Mouse (Mus musculus): ENCODE results near the gene Syngr2. TPM values are rescaled to one million over a fixed set of nuclear protein-coding genes. Genes with fewer than 3 reads are reported as not detected.

The Syngr2 gene
- polyA plus RNA-seq (2015; fragmentation: Nextera tagmentation; extraction: Ambion mirVana): 14.6 and 16.5 TPM in 2 replicates

DNA sequence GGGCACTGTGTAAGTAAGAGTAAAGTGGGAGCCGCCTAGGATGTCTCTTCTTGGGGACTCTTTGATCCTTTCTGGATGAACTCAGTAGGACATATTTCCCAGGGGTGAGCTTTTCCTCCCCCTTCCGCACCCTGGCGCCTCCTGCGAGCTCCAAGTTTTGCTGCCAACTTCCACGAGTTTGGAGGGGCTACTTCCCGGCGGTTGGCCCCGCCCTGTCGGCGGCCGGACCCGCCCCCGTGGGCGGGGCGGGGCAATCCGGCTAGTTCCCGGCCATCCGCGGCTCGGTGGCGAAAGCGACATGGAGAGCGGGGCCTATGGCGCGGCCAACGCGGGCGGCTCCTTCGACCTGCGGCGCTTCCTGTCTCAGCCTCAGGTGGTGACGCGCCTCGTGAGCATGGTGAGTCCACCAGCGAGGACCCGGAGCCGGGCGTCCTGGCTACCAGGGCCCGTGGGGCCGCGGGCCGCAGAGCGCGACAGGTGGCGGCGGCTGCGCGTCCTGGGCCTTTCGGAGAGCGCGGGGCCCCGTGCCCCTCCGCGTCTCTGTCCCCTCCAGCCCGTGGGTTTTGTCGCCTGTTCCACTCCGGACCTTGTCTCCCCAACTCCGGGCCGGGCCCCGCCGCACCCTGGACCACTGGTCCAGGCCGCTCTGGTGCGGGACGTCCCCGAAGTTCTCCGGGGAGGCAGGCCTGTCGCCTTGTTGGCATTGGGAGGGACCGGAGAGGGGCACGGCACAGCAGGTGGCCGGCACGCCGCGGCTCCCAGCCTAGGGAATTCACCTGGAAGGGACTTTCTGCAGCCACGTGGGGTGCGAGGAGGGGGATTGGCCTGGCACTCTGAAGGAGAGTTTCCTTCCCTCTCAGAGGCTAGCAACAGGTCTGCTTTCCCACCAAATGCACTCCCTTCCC is at the start of gene Syngr2, which contains the start of gene Gm20708:
TSS of gene Syngr2 (plus strand) at position 262 of the 905 bp plus-strand sequence.
TSS of gene Gm20708 (plus strand) at position 262 of the 905 bp plus-strand sequence.
- Histone ChIP-seq H3K4me3 (peak within 1 kb of the TSS; percentile 56), H3K4me2 (peak within 1 kb of the TSS; percentile 90), H3K9me3 (no peaks in the 10 kb centered on the region), H3K36me3 (peaks cover 4% of the 10 kb centered on the region; the same call in 1 of the 2 replicates), H3K27me3 (peaks cover 25% of the 10 kb centered on the region), H3K4me1 (replicated peaks) (peaks cover 24% of the 10 kb centered on the region), H3K9ac (peak within 1 kb of the TSS; percentile 74), H3K27ac (no peak within 1 kb of the TSS)
- WGBS: under 1% methylated on average over 68 of the region's 75 CpGs
- ATAC-seq (ENCODE audit: low FRiP score): peak; percentile 57

DNA sequence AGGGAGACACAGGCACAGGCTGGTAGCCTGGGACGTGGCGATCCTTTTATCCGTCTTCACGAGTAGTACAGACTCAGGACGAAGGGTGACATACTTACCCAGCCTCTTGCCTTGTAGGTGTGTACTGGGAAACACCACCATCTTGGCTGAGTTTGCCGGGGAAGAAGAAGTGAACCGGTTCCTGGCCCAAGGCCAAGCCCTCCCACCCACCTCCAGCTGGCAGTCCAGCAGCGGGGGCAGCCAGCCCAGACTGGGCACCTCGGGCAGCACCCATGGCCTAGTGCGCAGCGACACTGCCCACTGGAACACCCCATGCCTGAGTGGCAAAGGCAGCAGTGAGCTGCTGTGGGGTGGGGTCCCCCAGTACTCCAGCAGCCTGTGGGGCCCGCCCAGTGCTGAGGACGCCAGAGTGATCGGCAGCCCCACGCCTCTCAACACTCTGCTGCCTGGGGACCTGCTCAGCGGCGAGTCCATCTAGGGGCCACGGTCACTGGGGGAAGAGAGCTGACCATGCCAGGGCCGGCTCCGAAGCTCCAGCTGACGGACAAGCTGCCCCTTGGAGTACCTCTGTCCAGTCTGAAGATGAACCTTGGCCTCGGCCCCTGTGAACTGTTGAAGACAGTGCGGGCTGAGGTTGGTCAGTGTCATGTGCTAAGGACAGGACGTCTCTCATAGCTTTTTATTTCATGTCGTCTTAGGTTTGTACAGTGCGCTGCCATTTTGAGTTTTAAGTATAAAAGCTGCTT is 48.9 kb upstream of the Syngr2 start:
- Histone ChIP-seq H3K27me3 (no peaks in the 10 kb centered on the region), H3K4me3 (no peak overlapping the region), H3K27ac (no peak overlapping the region), H3K9me3 (no peaks in the 10 kb centered on the region), H3K4me1 (replicated peaks) (no peaks in the 10 kb centered on the region), H3K4me2 (no peak overlapping the region), H3K9ac (no peak overlapping the region), H3K36me3 (peaks cover 96% of the 10 kb centered on the region)
- 90% methylated on average over 26 of the region's 26 CpGs for WGBS
- ATAC-seq (ENCODE audit: low FRiP score): no peak

DNA sequence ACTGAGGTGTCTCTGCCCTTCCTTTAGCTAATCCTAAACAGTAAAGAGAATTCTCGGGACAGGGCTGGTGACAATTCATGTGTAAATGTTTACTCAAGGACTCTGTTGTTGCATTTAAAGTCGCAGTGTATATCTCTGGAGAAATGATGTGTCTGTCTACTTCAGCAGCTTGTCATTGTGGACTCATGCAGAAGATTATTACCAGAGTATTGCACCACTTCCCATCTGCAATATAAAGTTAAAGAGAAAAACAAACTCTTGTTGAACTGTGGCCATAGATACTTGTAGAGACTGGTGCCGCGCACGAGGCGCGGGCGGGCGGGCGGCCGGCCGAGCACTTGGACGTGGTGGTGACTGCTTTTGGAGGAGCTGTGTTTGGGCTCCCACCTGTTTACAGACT is 47.7 kb upstream of the Syngr2 start:
- no peaks in the 10 kb centered on the region for H3K27me3 ChIP-seq
- WGBS: 90% methylated on average over 13 of the region's 13 CpGs
- H3K4me2 ChIP-seq: no peak overlapping the region
- no peaks in the 10 kb centered on the region for H3K4me1 ChIP-seq (replicated peaks)
- H3K9ac ChIP-seq: no peak overlapping the region
- H3K4me3 ChIP-seq: no peak overlapping the region
- H3K36me3 ChIP-seq: peaks cover 96% of the 10 kb centered on the region
- H3K9me3 ChIP-seq: no peaks in the 10 kb centered on the region
- no peak for ATAC-seq (ENCODE audit: low FRiP score)
- H3K27ac ChIP-seq: no peak overlapping the region

DNA sequence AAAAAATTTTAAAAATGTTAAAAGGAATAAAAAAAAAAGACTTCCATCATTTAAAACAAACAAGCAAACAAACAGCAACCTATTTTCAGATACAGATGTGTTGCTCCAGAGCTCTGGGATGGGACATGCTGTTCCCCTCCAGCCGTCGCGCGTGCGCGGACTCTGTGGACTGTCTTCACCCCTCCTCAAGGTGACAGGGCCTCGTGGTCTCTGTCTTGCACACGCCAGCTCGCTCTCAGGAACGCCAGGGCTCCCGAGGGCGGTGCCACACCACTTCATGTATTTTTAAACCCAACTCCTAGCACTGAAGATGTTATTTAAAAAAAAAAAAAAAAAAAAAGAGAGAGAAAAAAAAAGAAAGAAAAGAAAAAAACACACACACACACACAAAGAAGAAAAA is 47.2 kb upstream of the Syngr2 start:
- Histone ChIP-seq H3K4me3 (no peak overlapping the region), H3K4me2 (no peak overlapping the region), H3K9me3 (no peaks in the 10 kb centered on the region), H3K27me3 (no peaks in the 10 kb centered on the region), H3K27ac (no peak overlapping the region), H3K36me3 (peaks cover 92% of the 10 kb centered on the region), H3K9ac (no peak overlapping the region), H3K4me1 (replicated peaks) (no peaks in the 10 kb centered on the region)
- WGBS: 91% methylated on average over 12 of the region's 12 CpGs
- no peak for ATAC-seq (ENCODE audit: low FRiP score)

DNA sequence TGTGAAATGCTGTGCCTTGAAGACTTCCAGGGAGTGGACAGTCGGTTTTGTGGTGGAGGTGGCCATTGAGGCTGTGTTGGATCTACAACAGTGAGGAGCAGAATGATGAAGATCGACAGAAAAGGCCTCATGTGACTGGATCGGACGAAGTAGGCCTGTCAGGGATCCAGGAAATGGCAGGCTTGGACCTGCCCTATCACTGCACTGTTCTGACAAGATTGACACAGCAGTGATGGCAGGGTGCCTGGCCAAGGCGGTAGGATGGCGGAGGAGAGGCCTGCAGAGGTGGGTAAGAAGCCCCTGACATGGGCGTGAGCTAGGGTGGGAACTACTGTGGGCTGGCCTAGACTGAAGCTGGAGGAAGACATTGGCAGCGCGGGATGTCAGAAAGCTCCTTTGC is 45.1 kb upstream of the Syngr2 start:
- Histone ChIP-seq H3K9me3 (no peaks in the 10 kb centered on the region), H3K4me3 (no peak overlapping the region), H3K4me1 (replicated peaks) (peaks cover 7% of the 10 kb centered on the region), H3K36me3 (peaks cover 72% of the 10 kb centered on the region), H3K27ac (no peak overlapping the region), H3K27me3 (no peaks in the 10 kb centered on the region), H3K4me2 (no peak overlapping the region), H3K9ac (no peak overlapping the region)
- no peak for ATAC-seq (ENCODE audit: low FRiP score)
- WGBS: 90% methylated on average over 9 of the region's 9 CpGs

DNA sequence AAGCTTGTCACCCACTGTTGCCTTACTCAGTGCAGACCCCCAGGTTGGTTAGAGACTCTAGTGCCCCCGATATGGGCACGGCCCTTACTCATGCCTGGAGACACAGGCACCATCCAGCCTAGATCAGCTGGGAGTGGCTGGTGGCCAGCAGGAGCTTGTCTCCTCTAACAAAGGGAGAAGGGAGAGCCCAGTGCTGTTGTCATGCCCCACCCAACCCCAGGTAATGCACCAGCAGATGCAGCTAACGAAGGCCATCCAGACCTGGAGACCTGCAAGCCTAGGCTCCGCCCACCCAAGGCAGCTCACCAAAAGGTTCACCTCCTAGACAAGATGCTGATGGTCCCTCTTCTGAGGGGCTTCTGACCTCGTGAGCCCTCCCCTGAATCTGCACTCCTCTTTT is 44.1 kb upstream of the Syngr2 start:
- H3K9me3 ChIP-seq: no peaks in the 10 kb centered on the region
- WGBS: 86% methylated on average over 5 of the region's 5 CpGs
- H3K27me3 ChIP-seq: no peaks in the 10 kb centered on the region
- no peak overlapping the region for H3K27ac ChIP-seq
- H3K4me3 ChIP-seq: no peak overlapping the region
- ATAC-seq (ENCODE audit: low FRiP score): no peak
- H3K36me3 ChIP-seq: peaks cover 61% of the 10 kb centered on the region
- no peak overlapping the region for H3K4me2 ChIP-seq
- H3K4me1 ChIP-seq (replicated peaks): peaks cover 17% of the 10 kb centered on the region
- no peak overlapping the region for H3K9ac ChIP-seq

DNA sequence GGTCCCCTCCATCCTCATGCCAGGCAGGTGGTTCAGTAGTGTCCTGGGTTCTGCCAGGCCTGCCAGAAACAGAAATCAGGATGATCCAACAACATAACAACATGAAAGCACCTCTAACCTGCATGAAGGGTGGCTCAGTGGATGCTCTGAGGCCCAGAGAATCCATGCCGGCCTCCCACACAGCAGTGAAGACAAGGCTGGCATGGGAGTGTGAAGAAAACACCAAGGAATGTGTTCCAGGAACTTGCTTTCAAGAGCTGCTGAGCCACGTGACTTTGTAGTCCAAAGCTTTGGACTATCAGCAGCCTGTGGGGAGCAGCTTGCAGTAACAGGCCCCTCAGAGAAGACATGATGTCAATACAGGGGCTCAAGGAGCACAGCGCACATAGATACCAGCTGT is 43.2 kb upstream of the Syngr2 start:
- Histone ChIP-seq H3K27me3 (no peaks in the 10 kb centered on the region), H3K4me1 (replicated peaks) (peaks cover 19% of the 10 kb centered on the region), H3K4me3 (no peak overlapping the region), H3K4me2 (no peak overlapping the region), H3K9ac (no peak overlapping the region), H3K9me3 (no peaks in the 10 kb centered on the region), H3K27ac (no peak overlapping the region), H3K36me3 (peaks cover 52% of the 10 kb centered on the region)
- ATAC-seq (ENCODE audit: low FRiP score): no peak
- WGBS: 90% methylated on average over 3 of the region's 3 CpGs

DNA sequence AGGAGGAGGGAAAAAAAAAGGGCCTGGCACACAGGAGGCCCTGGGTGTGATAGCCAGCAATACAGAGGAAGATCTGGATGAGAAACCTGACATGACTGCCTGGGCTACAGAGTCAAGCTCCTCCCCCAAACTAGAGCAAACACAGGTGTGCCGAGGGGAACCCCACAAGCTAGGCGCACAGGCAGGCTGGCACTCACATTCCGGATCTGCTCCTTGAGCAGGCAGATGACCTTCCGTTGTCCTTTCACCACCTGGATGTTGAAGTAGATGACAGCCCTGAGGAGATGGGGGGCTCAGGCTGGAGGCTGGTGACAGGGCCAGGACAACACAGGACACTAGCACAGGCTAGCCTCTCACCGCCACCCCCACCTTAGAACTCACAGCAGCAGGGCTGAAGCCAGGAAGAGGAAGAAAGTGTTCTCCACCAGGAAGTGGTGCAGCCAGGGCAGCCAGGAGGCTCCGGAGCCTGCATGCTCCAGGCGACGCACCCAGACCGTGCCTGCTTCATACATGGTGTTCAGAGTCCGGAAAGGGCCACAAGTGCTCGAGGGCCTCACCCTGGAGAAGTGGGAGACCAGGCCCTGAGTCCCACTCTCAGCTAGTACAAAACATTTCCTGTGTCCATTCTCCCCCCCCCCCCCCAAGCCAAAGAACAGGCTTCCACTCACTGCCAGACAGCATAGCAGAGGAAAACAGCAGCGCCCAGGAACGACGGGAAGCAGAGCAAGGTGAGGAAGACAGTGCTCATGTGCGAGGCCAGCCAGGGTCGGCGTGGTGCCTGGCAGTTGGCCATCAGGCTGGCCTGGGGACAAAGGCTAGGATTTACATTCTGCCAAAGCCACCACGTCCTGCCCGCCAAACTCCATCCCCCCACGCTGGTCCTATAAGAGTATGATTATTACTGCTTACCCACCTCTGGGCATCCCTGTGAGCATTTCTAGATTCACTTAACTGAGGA is 40.5 kb upstream of the Syngr2 start:
- Histone ChIP-seq H3K4me1 (replicated peaks) (peaks cover 19% of the 10 kb centered on the region), H3K27me3 (no peaks in the 10 kb centered on the region), H3K9me3 (no peaks in the 10 kb centered on the region), H3K4me3 (no peak overlapping the region), H3K9ac (no peak overlapping the region), H3K4me2 (no peak overlapping the region), H3K27ac (peak overlapping the region; percentile 64), H3K36me3 (peaks cover 28% of the 10 kb centered on the region)
- 75% methylated on average over 20 of the region's 20 CpGs for WGBS
- no peak for ATAC-seq (ENCODE audit: low FRiP score)

DNA sequence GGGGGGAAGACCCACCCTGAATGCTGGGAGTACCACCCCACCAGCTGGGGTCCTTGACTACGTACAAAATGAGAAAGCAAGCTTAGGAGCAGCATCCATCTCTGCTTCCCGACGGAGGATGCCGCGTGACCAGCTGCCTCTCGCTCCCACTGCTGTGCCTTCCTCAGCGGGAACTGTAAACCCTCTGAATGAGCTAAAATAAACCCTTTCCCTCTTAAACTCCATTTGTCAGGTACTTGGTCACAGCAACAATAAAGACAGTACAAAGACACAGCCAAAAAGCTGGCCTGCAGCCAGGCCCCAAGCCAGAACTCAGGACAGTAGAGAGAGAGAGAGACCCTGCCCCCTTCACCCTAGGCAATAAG is 39.8 kb upstream of the Syngr2 start:
- Histone ChIP-seq H3K27me3 (no peaks in the 10 kb centered on the region), H3K9ac (no peak overlapping the region), H3K4me1 (replicated peaks) (peaks cover 19% of the 10 kb centered on the region), H3K36me3 (peaks cover 22% of the 10 kb centered on the region), H3K9me3 (no peaks in the 10 kb centered on the region), H3K4me2 (no peak overlapping the region), H3K27ac (peak overlapping the region; percentile 64), H3K4me3 (no peak overlapping the region)
- WGBS: 68% methylated on average over 7 of the region's 7 CpGs
- ATAC-seq (ENCODE audit: low FRiP score): no peak

DNA sequence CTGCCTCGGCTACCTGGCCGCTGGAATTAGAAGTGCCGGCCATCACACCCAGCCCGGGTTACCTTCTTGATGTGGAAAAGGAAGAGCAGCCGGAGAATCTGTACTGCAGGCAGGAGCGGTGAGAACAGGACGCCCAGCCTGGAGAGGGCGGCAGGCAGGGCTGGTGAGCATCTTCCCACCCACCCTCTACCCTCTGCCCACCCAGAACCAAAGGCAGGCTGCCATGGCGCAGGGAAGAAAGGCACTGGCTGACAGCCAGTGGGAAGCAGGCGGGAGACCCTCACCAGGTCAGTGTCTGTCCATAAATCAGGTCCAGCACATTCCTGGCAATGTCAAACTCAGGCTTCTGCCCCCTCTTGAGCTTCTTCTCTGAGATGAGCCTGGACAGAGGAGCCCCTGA is 39.1 kb upstream of the Syngr2 start:
- H3K36me3 ChIP-seq: peaks cover 14% of the 10 kb centered on the region
- no peak for ATAC-seq (ENCODE audit: low FRiP score)
- no peaks in the 10 kb centered on the region for H3K9me3 ChIP-seq
- 75% methylated on average over 10 of the region's 10 CpGs for WGBS
- peak overlapping the region; percentile 64 for H3K27ac ChIP-seq
- no peak overlapping the region for H3K4me3 ChIP-seq
- H3K9ac ChIP-seq: no peak overlapping the region
- H3K27me3 ChIP-seq: no peaks in the 10 kb centered on the region
- H3K4me2 ChIP-seq: no peak overlapping the region
- H3K4me1 ChIP-seq (replicated peaks): peaks cover 19% of the 10 kb centered on the region

DNA sequence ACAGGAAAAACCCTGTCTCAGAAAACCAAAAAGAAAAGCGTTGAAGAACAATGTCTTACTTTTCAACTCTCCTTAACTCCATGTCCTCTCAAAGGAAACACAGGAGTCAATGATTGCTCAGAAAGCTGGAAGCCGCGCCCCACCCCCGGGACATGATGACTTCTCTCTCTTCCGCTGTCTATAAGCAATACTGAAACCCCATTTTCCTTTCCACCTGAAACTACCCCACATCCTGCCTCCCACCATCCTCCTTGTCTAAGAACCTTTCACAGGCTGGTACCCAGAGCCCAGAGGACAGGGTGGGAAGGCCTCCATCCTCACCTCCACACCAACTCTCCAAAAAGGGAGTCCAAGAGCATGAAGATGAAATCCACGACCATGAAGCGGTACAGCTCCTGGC is 37.1 kb upstream of the Syngr2 start:
- H3K36me3 ChIP-seq: no peaks in the 10 kb centered on the region; the same call in 1 of the 2 replicates
- H3K27me3 ChIP-seq: no peaks in the 10 kb centered on the region
- ATAC-seq (ENCODE audit: low FRiP score): no peak
- H3K9me3 ChIP-seq: no peaks in the 10 kb centered on the region
- H3K27ac ChIP-seq: no peak overlapping the region
- H3K4me1 ChIP-seq (replicated peaks): peaks cover 19% of the 10 kb centered on the region
- H3K4me3 ChIP-seq: no peak overlapping the region
- H3K9ac ChIP-seq: no peak overlapping the region
- WGBS: 97% methylated on average over 7 of the region's 7 CpGs
- H3K4me2 ChIP-seq: no peak overlapping the region

DNA sequence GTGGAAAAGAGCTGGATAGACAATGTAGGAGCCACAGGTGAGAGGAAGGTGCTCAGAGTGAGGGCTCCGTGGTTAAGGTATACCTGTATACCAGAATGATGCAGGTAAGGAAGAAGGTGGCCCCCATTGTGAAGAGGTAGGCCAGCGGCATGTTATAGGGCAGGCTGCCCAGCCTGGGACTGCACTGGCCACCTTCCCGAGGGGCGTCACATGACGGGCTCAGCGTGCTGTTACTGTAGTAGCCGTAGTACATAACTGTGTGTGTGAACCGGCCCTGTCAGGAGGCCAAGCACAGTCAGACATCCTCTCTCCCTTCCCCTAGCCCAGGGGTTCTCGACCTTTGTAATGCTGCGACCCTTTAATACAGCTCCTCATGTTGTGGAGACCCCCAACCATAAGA is 34.5 kb upstream of the Syngr2 start:
- no peaks in the 10 kb centered on the region for H3K36me3 ChIP-seq
- peaks cover 10% of the 10 kb centered on the region for H3K27me3 ChIP-seq
- H3K4me3 ChIP-seq: no peak overlapping the region
- peaks cover 28% of the 10 kb centered on the region for H3K4me1 ChIP-seq (replicated peaks)
- no peaks in the 10 kb centered on the region for H3K9me3 ChIP-seq
- no peak overlapping the region for H3K27ac ChIP-seq
- no peak for ATAC-seq (ENCODE audit: low FRiP score)
- H3K4me2 ChIP-seq: no peak overlapping the region
- 93% methylated on average over 10 of the region's 10 CpGs for WGBS
- H3K9ac ChIP-seq: no peak overlapping the region

All from hindbrain, embryonic 13.5 days (tissue).